Mouse (Mus musculus) adrenal gland, postnatal 14 days (tissue): ENCODE measurements around the gene Tmem178. TPM values are rescaled to one million over a fixed set of nuclear protein-coding genes. Genes with fewer than 3 reads are reported as not detected.

Experiments
- total RNA-seq: library from RNA; stranded (reverse); gene quantifications from 2 replicates; pipeline ENCODE4 v1.2.3, GENCODE M21; 2021

The Tmem178 gene
- total RNA-seq, 1 experiment from 2014 or later: 6.6 TPM

Other genes starting within 250 kb of the Tmem178 start
- 42.5 and 44.8 TPM in 2 replicates for gene Map4k3, start 216.1 kb upstream of the Tmem178 start, total RNA-seq
- gene Thumpd2, start 120.5 kb downstream of the Tmem178 start, total RNA-seq: 8.2 and 8.4 TPM in 2 replicates